Mouse (Mus musculus) megakaryocyte, embryonic 14.5 days (primary cell): Measurements from ENCODE around the gene Zkscan4. TPM values are rescaled to one million over a fixed set of nuclear protein-coding genes. Genes with fewer than 3 reads are reported as not detected.
"Not testable (repeated sequence)": the region's sequence is repeated elsewhere in the genome, so short reads cannot be mapped to it uniquely, and the experiment has no call there.

Source experiments
- H3K27me3 ChIP-seq: replicated peaks from 2 replicates; pipeline ENCODE3; 2012; ENCODE audit warnings: inconsistent platforms
- H3K36me3 ChIP-seq: replicated peaks from 2 replicates; pipeline ENCODE3; 2012; ENCODE audit warnings: low read length, inconsistent platforms, mixed read lengths
- H3K4me1 ChIP-seq: 2 replicates; pipeline ENCODE4 v1.6.1; 2012; ENCODE audit warnings: inconsistent platforms
- H3K4me3 ChIP-seq: replicated peaks from 2 replicates; pipeline ENCODE3; 2012; ENCODE audit warnings: moderate library complexity, mild to moderate bottlenecking, inconsistent platforms
- H3K9me3 ChIP-seq: 2 replicates; pipeline ENCODE4 v1.6.1; 2012; ENCODE audit warnings: inconsistent platforms
- FLI1 ChIP-seq: IDR thresholded peaks from 2 replicates; pipeline ENCODE4 v1.6.1; 2012; ENCODE audit warnings: low read length, inconsistent platforms, mixed read lengths
- GATA1 ChIP-seq: IDR thresholded peaks from 3 replicates; pipeline ENCODE4 v1.6.1; 2012; ENCODE audit warnings: mixed read lengths, low read length, inconsistent platforms, borderline replicate concordance
- polyA plus RNA-seq: library from polyadenylated mRNA; stranded (reverse); fragments of >175 nt; gene quantifications from 2 replicates; pipeline ENCODE4 v1.2.3, GENCODE M21; 2012; ENCODE audit warnings: low replicate concordance; ENCODE audit not compliant: insufficient read depth

Gene Zkscan4
- polyA plus RNA-seq, 1 experiment = not detected

DNA sequence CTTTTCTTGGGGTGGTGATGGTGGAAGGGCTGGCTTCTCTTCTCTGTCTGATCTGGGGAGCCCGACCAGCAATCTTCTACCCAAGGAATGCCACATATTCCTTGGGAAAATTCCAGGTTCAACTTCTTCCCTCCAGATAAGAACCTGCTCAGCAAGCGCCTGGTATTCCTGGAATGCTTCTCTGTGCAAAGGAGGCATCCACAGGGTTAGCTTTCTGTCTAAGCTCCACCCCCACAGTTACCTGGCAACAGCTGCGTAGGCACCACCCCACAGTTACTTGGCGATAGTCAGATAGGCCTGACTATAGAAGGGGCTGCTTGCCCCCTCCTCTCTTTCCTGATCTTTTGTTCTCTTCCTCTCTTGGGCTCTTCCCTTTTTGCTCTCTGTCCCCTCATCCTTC, 22.4 kb upstream of the Zkscan4 start:
- TF ChIP-seq FLI1 = no peak
- TF ChIP-seq GATA1 = no peak
- Histone ChIP-seq H3K36me3 (peaks cover 6% of the 10 kb centered on the region), H3K4me3 (no peak overlapping the region)

GRCm38 (mm10) chr13:21462516-21462915, 16.2 kb upstream of the Zkscan4 start:
- H3K4me1 ChIP-seq, H3K27me3 ChIP-seq: not testable (repeated sequence)
- peaks cover 13% of the 10 kb centered on the region; the same call in 1 of the 2 replicates for H3K9me3 ChIP-seq

More for the DNA sequence above, 22.4 kb upstream of the Zkscan4 start:
- no peaks in the 10 kb centered on the region for H3K9me3 ChIP-seq
- peaks cover 19% of the 10 kb centered on the region for H3K27me3 ChIP-seq
- H3K4me1 ChIP-seq = peaks cover 18% of the 10 kb centered on the region

DNA sequence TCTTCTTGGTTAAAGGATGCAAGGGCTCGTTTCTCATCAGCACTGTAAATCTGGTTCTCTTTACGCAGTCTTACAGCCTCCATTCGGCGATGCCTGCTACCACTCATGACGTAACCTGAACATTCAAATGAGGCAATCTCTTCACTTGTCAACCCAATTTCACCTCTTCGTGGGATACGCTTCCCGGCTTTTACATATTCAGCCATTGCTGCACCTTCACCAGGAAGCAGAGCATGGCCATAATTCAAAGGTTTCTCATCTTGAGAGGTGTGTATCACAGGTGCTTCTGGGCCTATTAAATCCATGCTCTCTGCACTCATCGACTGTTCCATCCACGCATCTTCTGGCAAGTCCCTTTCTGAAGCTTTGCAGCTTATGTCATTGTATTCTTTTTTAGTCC, 11.4 kb upstream of the Zkscan4 start:
- TF ChIP-seq FLI1 = no peak
- TF ChIP-seq GATA1 = no peak
- Histone ChIP-seq H3K27me3 (peaks cover 11% of the 10 kb centered on the region), H3K36me3 (no peaks in the 10 kb centered on the region), H3K4me3 (no peak overlapping the region), H3K9me3 (peaks cover 13% of the 10 kb centered on the region; the same call in 1 of the 2 replicates), H3K4me1 (peaks cover 12% of the 10 kb centered on the region)

More at GRCm38 (mm10) chr13:21462516-21462915, 16.2 kb upstream of the Zkscan4 start:
- not testable (repeated sequence) for H3K36me3 ChIP-seq, H3K4me3 ChIP-seq

DNA sequence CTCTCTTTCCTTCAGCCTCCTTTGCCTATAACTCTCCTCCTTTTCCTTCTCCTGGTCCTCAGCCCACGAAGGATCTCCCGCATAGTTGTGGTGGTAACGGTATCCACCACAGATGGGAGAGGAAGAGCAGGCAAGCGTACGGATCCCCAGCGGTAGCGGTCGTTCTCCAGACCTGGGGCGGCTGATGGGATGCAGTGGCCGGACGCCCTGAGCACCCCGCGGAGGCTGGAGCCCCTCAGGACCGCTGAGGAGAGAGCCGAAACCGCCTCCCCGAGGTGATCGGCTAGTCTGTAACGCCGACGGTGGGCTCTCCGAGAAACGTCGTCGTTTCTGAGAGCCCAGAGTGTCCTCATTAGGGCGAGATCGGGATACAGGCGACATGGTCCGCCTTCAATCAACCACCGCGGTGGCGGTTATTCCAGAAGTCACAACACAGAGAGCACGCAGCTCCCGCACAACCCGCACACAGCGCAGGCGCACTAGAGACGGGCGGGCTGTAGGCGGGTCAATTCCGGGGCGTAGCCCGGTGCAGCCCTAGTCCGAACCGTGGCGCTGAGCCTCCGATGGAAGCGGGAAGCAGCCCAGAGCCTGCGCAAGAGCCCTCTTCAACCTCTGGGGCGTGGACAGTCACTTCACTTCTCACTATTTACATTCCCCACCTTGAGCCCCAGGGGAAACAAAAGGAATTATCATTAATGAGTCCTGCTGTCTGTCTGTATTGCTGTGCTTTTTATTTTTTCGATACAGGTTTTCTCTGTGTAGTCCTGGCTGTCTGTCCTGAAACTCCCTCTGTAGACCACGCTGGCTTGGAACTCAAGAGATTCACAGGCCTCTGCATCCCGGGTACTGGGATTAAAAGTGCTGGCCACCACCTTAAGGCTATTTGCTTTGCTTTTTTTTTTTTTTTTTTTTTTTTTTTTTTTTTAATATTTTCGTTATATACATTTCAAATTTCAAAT, 10.4 kb upstream of the Zkscan4 start, which contains the start of gene Nkapl:
Gene Nkapl (minus strand): TSS at position 449 of the 959 bp plus-strand sequence.
- peaks cover 13% of the 10 kb centered on the region for H3K4me1 ChIP-seq
- no peaks in the 10 kb centered on the region for H3K36me3 ChIP-seq
- H3K9me3 ChIP-seq = peaks cover 5% of the 10 kb centered on the region; the same call in 1 of the 2 replicates
- TF ChIP-seq GATA1 = no peak
- peaks cover 13% of the 10 kb centered on the region for H3K27me3 ChIP-seq
- H3K4me3 ChIP-seq = peak within 1 kb of the TSS; percentile 94

DNA sequence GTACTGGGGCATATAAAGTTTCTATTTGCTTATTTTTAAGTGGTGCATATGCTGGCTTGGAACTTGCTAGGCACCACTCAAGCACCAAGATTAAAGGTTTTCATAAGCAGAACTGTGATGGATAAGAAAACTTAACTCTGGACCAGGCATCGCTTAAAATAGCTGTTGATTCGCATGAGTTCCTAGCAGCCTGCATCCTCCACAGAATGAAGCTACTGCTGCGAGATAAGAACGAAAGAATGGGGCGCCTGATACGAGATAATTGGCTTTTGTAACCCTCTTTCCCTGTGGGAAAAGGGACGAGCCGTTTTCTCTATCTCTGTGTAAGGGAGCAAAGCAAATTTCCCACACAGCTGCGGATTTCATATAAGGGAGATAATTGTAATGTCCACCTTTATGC, 9.6 kb upstream of the Zkscan4 start:
- H3K4me1 ChIP-seq = peaks cover 16% of the 10 kb centered on the region
- no peaks in the 10 kb centered on the region for H3K9me3 ChIP-seq
- H3K4me3 ChIP-seq = no peak overlapping the region
- no peaks in the 10 kb centered on the region for H3K36me3 ChIP-seq
- TF ChIP-seq GATA1 = no peak
- no peak for TF ChIP-seq FLI1
- H3K27me3 ChIP-seq = peaks cover 13% of the 10 kb centered on the region

- peaks cover 16% of the 10 kb centered on the region for H3K4me1 ChIP-seq
- no peak overlapping the region for H3K4me3 ChIP-seq
- TF ChIP-seq GATA1 (no peak), FLI1 (no peak)
- peaks cover 15% of the 10 kb centered on the region for H3K27me3 ChIP-seq
- H3K9me3 ChIP-seq = no peaks in the 10 kb centered on the region
- H3K36me3 ChIP-seq = no peaks in the 10 kb centered on the region
These were observed 6.3 kb upstream of the Zkscan4 start for GRCm38 (mm10) chr13:21472427-21472826.

DNA sequence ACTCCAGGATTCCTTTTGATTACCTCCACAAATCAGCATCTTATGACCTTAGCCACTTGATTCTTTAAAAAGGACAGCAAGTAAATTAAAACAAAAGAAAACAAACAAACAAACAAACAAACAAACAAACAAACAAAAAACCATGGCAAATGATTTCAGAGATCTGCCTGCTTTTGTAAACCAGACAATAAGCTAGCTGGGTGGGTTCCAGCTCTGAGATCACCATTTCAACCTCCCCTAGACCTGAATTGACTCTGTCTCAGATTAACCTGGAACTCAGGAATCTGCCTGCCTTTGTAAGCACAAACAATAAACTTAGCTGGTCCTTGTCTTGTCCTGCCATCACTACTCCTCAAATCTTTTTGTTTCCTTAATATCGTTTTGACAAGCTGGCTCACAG, 8.2 kb downstream of the Zkscan4 start:
- H3K27me3 ChIP-seq = peaks cover 1% of the 10 kb centered on the region
- H3K9me3 ChIP-seq = peaks cover 9% of the 10 kb centered on the region
- no peak overlapping the region for H3K4me3 ChIP-seq
- H3K36me3 ChIP-seq = peaks cover 7% of the 10 kb centered on the region
- H3K4me1 ChIP-seq = peaks cover 5% of the 10 kb centered on the region; the same call in 1 of the 2 replicates
- TF ChIP-seq FLI1 = no peak
- no peak for TF ChIP-seq GATA1

DNA sequence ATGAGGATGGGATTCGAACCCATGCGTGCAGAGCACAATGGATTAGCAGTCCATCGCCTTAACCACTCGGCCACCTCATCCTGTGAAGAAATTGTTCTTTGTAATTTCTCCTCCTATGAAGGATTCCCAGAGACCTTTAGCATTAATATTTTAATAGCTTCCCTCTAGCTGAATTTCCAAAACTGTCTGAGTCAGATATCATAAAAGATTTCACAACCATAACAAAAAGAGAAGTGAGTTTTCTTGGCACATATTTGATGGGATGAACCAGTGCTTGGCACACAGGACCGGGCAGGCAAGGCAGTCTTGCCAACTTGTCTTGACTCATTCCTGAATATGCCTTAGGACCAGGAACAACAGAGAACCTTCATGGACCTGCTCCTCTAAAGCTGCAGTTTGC, 14.1 kb downstream of the Zkscan4 start:
- Histone ChIP-seq H3K4me1 (no peaks in the 10 kb centered on the region), H3K27me3 (peaks cover 1% of the 10 kb centered on the region), H3K4me3 (no peak overlapping the region), H3K36me3 (no peaks in the 10 kb centered on the region), H3K9me3 (0 out of 2 replicates have a peak, but pooled peaks cover 3% of the 10 kb centered on the region)
- no peak for TF ChIP-seq FLI1
- TF ChIP-seq GATA1 = no peak

GRCm38 (mm10) chr13:21495080-21495479, 16.4 kb downstream of the Zkscan4 start, which contains the start of gene AK157302:
TSS of gene AK157302 (plus strand) at chr13:21495223.
- TF ChIP-seq GATA1 (no peak), FLI1 (no peak)
- Histone ChIP-seq H3K9me3 (no peaks in the 10 kb centered on the region), H3K4me3 (no peak within 1 kb of the TSS), H3K36me3 (no peaks in the 10 kb centered on the region), H3K27me3 (peaks cover 1% of the 10 kb centered on the region), H3K4me1 (no peaks in the 10 kb centered on the region)

DNA sequence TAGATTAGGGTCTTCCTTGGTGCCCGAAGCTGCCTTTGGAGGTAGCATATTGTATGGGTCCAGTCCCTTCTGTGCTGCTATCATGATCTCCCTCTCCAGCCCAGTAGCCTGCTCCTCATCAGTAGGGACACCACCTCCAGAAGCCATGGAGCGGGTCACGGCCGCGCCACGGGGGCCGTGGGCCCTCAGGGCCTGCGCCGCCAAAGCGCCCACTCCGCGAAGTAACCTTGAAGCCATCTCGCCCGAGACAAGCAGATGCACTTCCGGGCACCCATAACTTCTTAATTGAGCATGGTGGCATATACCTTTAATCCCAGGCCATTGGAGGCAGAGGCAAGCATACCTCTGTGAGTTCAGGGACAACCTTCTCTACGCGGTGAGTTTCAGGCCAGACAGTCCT, 22.5 kb downstream of the Zkscan4 start, which contains the start of gene Gm11273:
Gene Gm11273 (minus strand): TSS at position 237 of the 400 bp plus-strand sequence.
- H3K4me1 ChIP-seq, H3K27me3 ChIP-seq, H3K36me3 ChIP-seq, H3K4me3 ChIP-seq, H3K9me3 ChIP-seq: not testable (repeated sequence)

- Histone ChIP-seq H3K4me3 (no peak overlapping the region), H3K27me3 (no peaks in the 10 kb centered on the region), H3K9me3 (no peaks in the 10 kb centered on the region), H3K36me3 (no peaks in the 10 kb centered on the region), H3K4me1 (peaks cover 4% of the 10 kb centered on the region; the same call in 1 of the 2 replicates)
- TF ChIP-seq GATA1 (no peak), FLI1 (no peak)
These were observed 23.6 kb downstream of the Zkscan4 start for GRCm38 (mm10) chr13:21502296-21502695.
